Mouse (Mus musculus): Measurements from ENCODE around the gene Mrpl12.
"Not testable (repeated sequence)": the region's sequence is repeated elsewhere in the genome, so short reads cannot be mapped to it uniquely, and the experiment has no call there.

The Mrpl12 gene

GRCm38 (mm10) chr11:120510375-120511030 lies 26.1 kb downstream of the Mrpl12 start:
- peak; percentile 39 to 45 for DNase-seq

- DNase-seq: no peak
These were observed 28.5 kb downstream of the Mrpl12 start for GRCm38 (mm10) chr11:120512790-120513453.

GRCm38 (mm10) chr11:120514262-120514661 lies 29.8 kb downstream of the Mrpl12 start:
- DNase-seq: not testable (repeated sequence)

- peak; percentile 79 to 83 for DNase-seq
These were observed 31.2 kb downstream of the Mrpl12 start for GRCm38 (mm10) chr11:120515611-120516010.

GRCm38 (mm10) chr11:120517147-120517546 lies 32.7 kb downstream of the Mrpl12 start:
- DNase-seq: no peak

GRCm38 (mm10) chr11:120518027-120518426 lies 33.6 kb downstream of the Mrpl12 start:
- no peak for DNase-seq

- DNase-seq: no peak
These were observed 34.1 kb downstream of the Mrpl12 start for GRCm38 (mm10) chr11:120518558-120518957.

GRCm38 (mm10) chr11:120519738-120520137 lies 35.3 kb downstream of the Mrpl12 start:
- no peak for DNase-seq

- DNase-seq: no peak
These were observed 36.1 kb downstream of the Mrpl12 start for GRCm38 (mm10) chr11:120520498-120520897.

- DNase-seq: no peak
These were observed 36.6 kb downstream of the Mrpl12 start for GRCm38 (mm10) chr11:120520967-120521540.

- DNase-seq: no peak
These were observed 38.2 kb downstream of the Mrpl12 start for GRCm38 (mm10) chr11:120522581-120522980.

- DNase-seq: no peak
These were observed 41.5 kb downstream of the Mrpl12 start for GRCm38 (mm10) chr11:120525959-120526358.

- no peak for DNase-seq
These were observed 43.4 kb downstream of the Mrpl12 start for GRCm38 (mm10) chr11:120527690-120528354.

GRCm38 (mm10) chr11:120528903-120529302 lies 44.5 kb downstream of the Mrpl12 start:
- no peak for DNase-seq

- DNase-seq: no peak
These were observed 45.9 kb downstream of the Mrpl12 start, which contains the start of gene Gcgr for GRCm38 (mm10) chr11:120530085-120530964. Gcgr (plus strand) TSS chr11:120530699.

- DNase-seq: no peak
These were observed 47.2 kb downstream of the Mrpl12 start for GRCm38 (mm10) chr11:120531646-120532045.

GRCm38 (mm10) chr11:120534093-120534492 lies 49.7 kb downstream of the Mrpl12 start:
- no peak for DNase-seq

GRCm38 (mm10) chr11:120535145-120535544 lies 50.7 kb downstream of the Mrpl12 start:
- no peak for DNase-seq

- DNase-seq: no peak
These were observed 51.4 kb downstream of the Mrpl12 start for GRCm38 (mm10) chr11:120535804-120536203.

- DNase-seq: no peak
These were observed 54.1 kb downstream of the Mrpl12 start for GRCm38 (mm10) chr11:120538485-120538884.
